Mouse (Mus musculus): ENCODE results near the gene Ivl.
A peak's percentile ranks its signal among the peaks of the same experiment; 100 is the strongest.

Gene Ivl

GRCm38 (mm10) chr3:92573449-92574041 is at the start of gene Ivl:
Gene Ivl, minus strand, starts transcription at chr3:92573735.
- DNase-seq (ENCODE audit: low spot score), result no peak

- no peak for DNase-seq (ENCODE audit: low spot score)
These were observed 48.0 kb upstream of the Ivl start, which contains the start of gene Lce6a for GRCm38 (mm10) chr3:92621560-92621959. Gene Lce6a, minus strand, starts transcription at chr3:92621660.

GRCm38 (mm10) chr3:92609804-92610203 is 36.3 kb upstream of the Ivl start:
- no peak for DNase-seq (ENCODE audit: low spot score)

- DNase-seq (ENCODE audit: low spot score), result no peak
These were observed 33.9 kb upstream of the Ivl start, which contains the start of gene 2210017I01Rik for GRCm38 (mm10) chr3:92607392-92607791. Gene 2210017I01Rik, minus strand, starts transcription at chr3:92607492.

GRCm38 (mm10) chr3:92602169-92602568 is 28.6 kb upstream of the Ivl start:
- DNase-seq (ENCODE audit: low spot score), result peak; percentile 23

GRCm38 (mm10) chr3:92600456-92600855 is 26.9 kb upstream of the Ivl start:
- DNase-seq (ENCODE audit: low spot score), result no peak

GRCm38 (mm10) chr3:92599973-92600372 is 26.4 kb upstream of the Ivl start:
- no peak for DNase-seq (ENCODE audit: low spot score)

GRCm38 (mm10) chr3:92598429-92598828 is 24.9 kb upstream of the Ivl start:
- DNase-seq (ENCODE audit: low spot score), result no peak

- DNase-seq (ENCODE audit: low spot score), result no peak
These were observed 15.3 kb upstream of the Ivl start, which contains the start of gene Smcp for GRCm38 (mm10) chr3:92588858-92589257. Gene Smcp, minus strand, starts transcription at chr3:92588997.

GRCm38 (mm10) chr3:92587190-92587589 is 13.7 kb upstream of the Ivl start:
- no peak for DNase-seq (ENCODE audit: low spot score)

GRCm38 (mm10) chr3:92585055-92585454 is 11.5 kb upstream of the Ivl start:
- no peak for DNase-seq (ENCODE audit: low spot score)

- no peak for DNase-seq (ENCODE audit: low spot score)
These were observed 9.8 kb upstream of the Ivl start for GRCm38 (mm10) chr3:92583164-92583826.

GRCm38 (mm10) chr3:92579508-92579907 is 6.0 kb upstream of the Ivl start:
- DNase-seq (ENCODE audit: low spot score), result no peak

- no peak for DNase-seq (ENCODE audit: low spot score)
These were observed 5.3 kb upstream of the Ivl start for GRCm38 (mm10) chr3:92578652-92579413.

- no peak for DNase-seq (ENCODE audit: low spot score)
These were observed 900 bp downstream of the Ivl start for GRCm38 (mm10) chr3:92572514-92573155.

GRCm38 (mm10) chr3:92568752-92569151 is 4.8 kb downstream of the Ivl start:
- no peak for DNase-seq (ENCODE audit: low spot score)

GRCm38 (mm10) chr3:92565418-92565817 is 8.1 kb downstream of the Ivl start:
- no peak for DNase-seq (ENCODE audit: low spot score)

- no peak for DNase-seq (ENCODE audit: low spot score)
These were observed 39.1 kb downstream of the Ivl start, which contains the start of gene 2310046K23Rik for GRCm38 (mm10) chr3:92534411-92534810. Gene 2310046K23Rik, minus strand, starts transcription at chr3:92534511.
